Mouse (Mus musculus): Measurements from ENCODE around the gene Col6a6. TPM values are rescaled to one million over a fixed set of nuclear protein-coding genes. Genes with fewer than 3 reads are reported as not detected.

Gene Col6a6
- total and polyA plus RNA-seq, 2 experiments from 2014 or later = 0.23 to 0.49 TPM

- ATAC-seq (ENCODE audit: low FRiP score) = no peak
- DNase-seq (ENCODE audit: low spot score) = peak; percentile 62
- no peak overlapping the region for H3K27ac ChIP-seq (ENCODE audit: low read depth, low read length)
These were observed 92.8 kb downstream of the Col6a6 start for GRCm38 (mm10) chr9:105735195-105735594.

GRCm38 (mm10) chr9:105734651-105735050 is 93.3 kb downstream of the Col6a6 start:
- Histone ChIP-seq H3K9me3 (ENCODE audit: low read length) (no peaks in the 10 kb centered on the region), H3K36me3 (ENCODE audit: insufficient read depth, low read length) (no peaks in the 10 kb centered on the region), H3K4me2 (ENCODE audit: low read depth, low read length, poor library complexity, severe bottlenecking) (no peak overlapping the region), H3K4me1 (ENCODE audit: insufficient read depth, low read length) (no peaks in the 10 kb centered on the region), H3K27me3 (ENCODE audit: insufficient read depth, low read length) (no peaks in the 10 kb centered on the region), H3K27ac (ENCODE audit: low read depth, low read length) (no peak overlapping the region), H3K4me3 (ENCODE audit: low read depth, low read length) (no peak overlapping the region), H3K9ac (replicated peaks; ENCODE audit: low read length, poor library complexity, severe bottlenecking) (no peak overlapping the region)
- WGBS = 85% methylated on average over 2 of the region's 2 CpGs
- DNase-seq (ENCODE audit: low spot score) = no peak
- no peak for TF ChIP-seq CTCF (IDR thresholded peaks at IDR 0.05)
- no peak for ATAC-seq (ENCODE audit: low FRiP score)

More at GRCm38 (mm10) chr9:105735195-105735594, 92.8 kb downstream of the Col6a6 start:
- Histone ChIP-seq H3K9me3 (ENCODE audit: low read length) (no peaks in the 10 kb centered on the region), H3K36me3 (ENCODE audit: insufficient read depth, low read length) (no peaks in the 10 kb centered on the region), H3K27me3 (ENCODE audit: insufficient read depth, low read length) (no peaks in the 10 kb centered on the region), H3K4me2 (ENCODE audit: low read depth, low read length, poor library complexity, severe bottlenecking) (no peak overlapping the region), H3K9ac (replicated peaks; ENCODE audit: low read length, poor library complexity, severe bottlenecking) (no peak overlapping the region), H3K4me1 (ENCODE audit: insufficient read depth, low read length) (no peaks in the 10 kb centered on the region), H3K4me3 (ENCODE audit: low read depth, low read length) (no peak overlapping the region)
- 57% methylated on average over 5 of the region's 5 CpGs for WGBS
- no peak for TF ChIP-seq CTCF (IDR thresholded peaks at IDR 0.05)

- no peak for DNase-seq (ENCODE audit: low spot score)
- 81% methylated on average over 7 of the region's 7 CpGs for WGBS
- H3K9ac ChIP-seq (replicated peaks; ENCODE audit: low read length, poor library complexity, severe bottlenecking) = no peak overlapping the region
- no peak overlapping the region for H3K27ac ChIP-seq (ENCODE audit: low read depth, low read length)
- no peaks in the 10 kb centered on the region for H3K4me1 ChIP-seq (ENCODE audit: insufficient read depth, low read length)
- no peak for ATAC-seq (ENCODE audit: low FRiP score)
- H3K36me3 ChIP-seq (ENCODE audit: insufficient read depth, low read length) = no peaks in the 10 kb centered on the region
- no peak overlapping the region for H3K4me2 ChIP-seq (ENCODE audit: low read depth, low read length, poor library complexity, severe bottlenecking)
- no peaks in the 10 kb centered on the region for H3K27me3 ChIP-seq (ENCODE audit: insufficient read depth, low read length)
- no peaks in the 10 kb centered on the region for H3K9me3 ChIP-seq (ENCODE audit: low read length)
- no peak overlapping the region for H3K4me3 ChIP-seq (ENCODE audit: low read depth, low read length)
- TF ChIP-seq CTCF (IDR thresholded peaks at IDR 0.05) = no peak
These were observed 96.0 kb downstream of the Col6a6 start for GRCm38 (mm10) chr9:105731976-105732375.

GRCm38 (mm10) chr9:105720430-105720829 is 107.5 kb downstream of the Col6a6 start:
- Histone ChIP-seq H3K4me1 (ENCODE audit: insufficient read depth, low read length) (no peaks in the 10 kb centered on the region), H3K4me2 (ENCODE audit: low read depth, low read length, poor library complexity, severe bottlenecking) (no peak overlapping the region), H3K36me3 (ENCODE audit: insufficient read depth, low read length) (no peaks in the 10 kb centered on the region), H3K9me3 (ENCODE audit: low read length) (no peaks in the 10 kb centered on the region), H3K9ac (replicated peaks; ENCODE audit: low read length, poor library complexity, severe bottlenecking) (no peak overlapping the region), H3K4me3 (ENCODE audit: low read depth, low read length) (no peak overlapping the region), H3K27me3 (ENCODE audit: insufficient read depth, low read length) (no peaks in the 10 kb centered on the region), H3K27ac (ENCODE audit: low read depth, low read length) (no peak overlapping the region)
- DNase-seq (ENCODE audit: low spot score) (no peak), ATAC-seq (ENCODE audit: low FRiP score) (no peak)
- WGBS = 81% methylated on average over 4 of the region's 4 CpGs
- no peak for TF ChIP-seq CTCF (IDR thresholded peaks at IDR 0.05)

- Histone ChIP-seq H3K4me2 (ENCODE audit: low read depth, low read length, poor library complexity, severe bottlenecking) (no peak overlapping the region), H3K4me3 (ENCODE audit: low read depth, low read length) (no peak overlapping the region), H3K36me3 (ENCODE audit: insufficient read depth, low read length) (no peaks in the 10 kb centered on the region), H3K4me1 (ENCODE audit: insufficient read depth, low read length) (no peaks in the 10 kb centered on the region), H3K27ac (ENCODE audit: low read depth, low read length) (no peak overlapping the region), H3K9ac (replicated peaks; ENCODE audit: low read length, poor library complexity, severe bottlenecking) (no peak overlapping the region), H3K9me3 (ENCODE audit: low read length) (no peaks in the 10 kb centered on the region), H3K27me3 (ENCODE audit: insufficient read depth, low read length) (no peaks in the 10 kb centered on the region)
- 24% methylated on average over 5 of the region's 5 CpGs for WGBS
- DNase-seq (ENCODE audit: low spot score) (no peak), ATAC-seq (ENCODE audit: low FRiP score) (no peak)
- no peak for TF ChIP-seq CTCF (IDR thresholded peaks at IDR 0.05)
These were observed 108.0 kb downstream of the Col6a6 start for GRCm38 (mm10) chr9:105719851-105720395.

GRCm38 (mm10) chr9:105719367-105719766 is 108.6 kb downstream of the Col6a6 start:
- DNase-seq (ENCODE audit: low spot score) (no peak), ATAC-seq (ENCODE audit: low FRiP score) (no peak)
- 84% methylated on average over 7 of the region's 7 CpGs for WGBS
- Histone ChIP-seq H3K4me3 (ENCODE audit: low read depth, low read length) (no peak overlapping the region), H3K27me3 (ENCODE audit: insufficient read depth, low read length) (no peaks in the 10 kb centered on the region), H3K27ac (ENCODE audit: low read depth, low read length) (no peak overlapping the region), H3K4me1 (ENCODE audit: insufficient read depth, low read length) (no peaks in the 10 kb centered on the region), H3K9ac (replicated peaks; ENCODE audit: low read length, poor library complexity, severe bottlenecking) (no peak overlapping the region), H3K4me2 (ENCODE audit: low read depth, low read length, poor library complexity, severe bottlenecking) (no peak overlapping the region), H3K9me3 (ENCODE audit: low read length) (no peaks in the 10 kb centered on the region), H3K36me3 (ENCODE audit: insufficient read depth, low read length) (no peaks in the 10 kb centered on the region)
- no peak for TF ChIP-seq CTCF (IDR thresholded peaks at IDR 0.05)

Data from midbrain, postnatal 0 days (tissue).